Mouse (Mus musculus): ENCODE measurements at regions not wholly inside any gene's neighbourhood (a gene's known extent, or its start where the extent isn't known, plus 50 kb on each side); places are given as distances from the start of the nearest gene placed in this dataset.

DNA sequence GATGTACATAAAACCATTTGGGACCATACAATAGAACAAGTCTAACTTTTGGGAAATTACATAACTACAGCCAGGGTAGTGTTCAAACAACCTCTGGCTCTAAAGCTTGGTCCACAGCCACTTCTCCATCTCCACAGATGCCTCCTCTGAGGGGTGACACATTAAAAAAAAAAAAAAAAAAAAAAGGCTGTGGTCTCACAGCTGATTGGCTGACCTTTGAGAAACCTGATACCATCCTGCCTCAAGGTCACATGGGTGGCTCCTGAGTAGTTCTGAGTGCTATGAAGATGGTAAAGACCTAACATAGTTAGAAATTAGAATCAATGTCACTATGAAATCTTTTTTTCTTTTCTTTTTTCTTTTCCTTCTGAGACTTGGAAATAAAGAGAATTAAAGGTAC lies 102.4 kb downstream of the Tmem182 start:
- no peak for DNase-seq

DNA sequence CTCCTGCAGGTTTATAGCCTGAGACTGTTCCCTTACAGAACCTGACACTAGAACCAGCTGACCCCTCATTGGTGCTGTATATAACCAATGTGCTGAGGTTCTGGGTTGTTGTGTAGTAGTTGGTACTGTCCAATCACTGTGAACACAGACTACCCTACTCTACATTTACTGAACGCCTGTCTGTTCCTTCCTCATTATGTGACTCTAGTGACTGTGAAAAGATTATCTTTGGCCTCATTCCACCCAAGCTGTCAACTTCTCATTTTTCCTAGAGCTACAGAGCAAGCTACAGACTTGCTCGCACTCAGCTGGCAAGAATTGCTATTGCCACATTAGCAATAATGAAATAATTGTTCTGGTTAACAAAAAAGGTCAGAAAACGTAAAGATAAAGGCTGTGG lies 108.2 kb downstream of the Tmem182 start:
- DNase-seq = no peak

DNA sequence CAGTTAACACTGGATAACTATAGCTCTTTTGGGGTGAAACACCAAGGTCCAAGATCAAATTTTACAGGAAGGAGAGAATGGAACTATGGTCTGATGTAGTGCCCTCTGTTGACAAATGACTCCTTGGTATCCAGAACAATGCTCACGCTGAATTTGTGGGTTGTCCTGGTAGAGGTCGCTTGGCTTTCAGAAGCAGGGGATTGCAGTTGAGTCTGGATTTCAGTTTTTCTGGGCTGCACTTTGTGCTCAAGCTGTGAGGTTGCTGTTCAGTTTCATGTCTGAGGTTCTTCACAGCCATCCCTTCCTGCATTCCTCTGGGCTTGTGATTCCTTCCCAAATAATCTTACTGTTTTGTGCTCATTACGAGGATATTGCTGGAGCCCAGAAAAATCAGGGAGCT lies 118.9 kb downstream of the Tmem182 start:
- DNase-seq = no peak

DNA sequence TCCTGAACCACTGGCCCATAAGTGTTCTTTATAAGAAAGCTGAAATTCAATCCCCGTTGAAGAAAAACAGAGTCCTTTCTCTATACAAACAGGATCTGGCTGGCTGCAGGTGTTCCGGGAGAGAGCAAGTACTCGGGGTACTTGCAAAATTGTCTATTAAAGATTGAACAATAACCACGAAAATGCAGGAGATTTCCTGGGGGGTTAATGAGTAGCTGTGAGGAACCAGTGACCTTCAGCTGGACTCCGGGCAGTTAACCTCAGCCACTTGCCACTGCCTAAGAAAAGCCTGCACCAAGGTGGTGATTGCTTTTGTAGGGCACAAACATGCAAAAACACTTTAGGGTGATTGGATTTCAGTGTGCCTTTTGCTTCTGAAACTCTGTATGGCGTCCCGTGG lies 119.4 kb downstream of the Tmem182 start:
- DNase-seq = no peak

DNA sequence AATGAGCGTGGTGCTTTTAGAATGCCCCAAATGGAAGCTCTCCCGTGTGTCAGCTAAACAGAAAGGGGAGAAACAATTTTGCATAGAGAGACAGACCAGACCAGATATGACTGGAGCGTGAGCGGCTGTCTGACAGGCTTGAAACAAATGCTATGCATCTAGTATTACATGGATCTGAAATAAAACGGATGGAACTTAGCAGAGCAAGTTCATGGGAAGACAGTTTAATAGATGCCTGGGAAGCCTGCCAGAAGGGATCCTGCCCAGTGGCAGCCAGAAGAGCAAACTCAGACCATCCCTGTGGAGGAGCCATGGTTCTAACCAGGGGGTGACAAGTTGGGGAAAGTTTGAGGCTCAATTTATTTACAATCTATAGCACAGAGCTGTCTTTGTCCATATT lies 126.0 kb downstream of the Tmem182 start:
- no peak for DNase-seq

DNA sequence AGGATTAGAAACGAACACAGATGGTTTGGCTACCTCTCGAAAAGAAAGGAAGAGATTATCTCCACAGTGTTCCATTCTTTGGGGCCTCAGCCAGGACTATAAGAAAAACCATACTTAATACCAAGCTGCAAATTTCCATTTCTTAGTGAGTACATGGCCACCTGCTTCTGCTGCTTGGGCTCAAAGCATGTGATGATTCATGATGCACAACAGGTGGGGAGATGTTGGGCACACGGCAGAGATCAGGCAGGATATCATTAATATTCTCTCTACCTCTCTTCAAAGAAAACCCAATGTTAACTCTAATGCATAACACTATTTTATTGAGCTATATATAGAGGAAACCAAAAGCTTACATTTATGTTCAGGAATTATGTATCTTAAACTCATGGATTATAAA lies 131.3 kb downstream of the Tmem182 start:
- DNase-seq = no peak

DNA sequence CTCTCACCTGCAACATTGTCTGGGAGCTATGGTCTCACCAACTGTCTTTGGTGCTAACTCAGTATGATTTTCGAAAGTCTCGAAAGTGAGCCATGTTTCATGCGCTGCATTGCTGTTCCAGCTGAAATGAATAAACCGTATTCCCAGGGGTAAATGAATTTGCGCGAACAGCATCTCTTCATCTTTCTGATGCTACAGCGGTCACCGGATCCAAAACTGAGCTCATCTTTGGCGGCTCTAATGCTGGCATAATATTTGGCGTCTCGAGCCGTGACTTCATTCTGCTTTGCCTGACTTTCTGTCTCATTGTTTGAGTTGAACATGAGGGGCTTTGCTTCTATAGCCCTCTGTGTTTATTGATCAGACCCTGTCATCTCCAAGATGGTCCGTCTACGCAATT lies 137.3 kb downstream of the Tmem182 start:
- no peak for DNase-seq

DNA sequence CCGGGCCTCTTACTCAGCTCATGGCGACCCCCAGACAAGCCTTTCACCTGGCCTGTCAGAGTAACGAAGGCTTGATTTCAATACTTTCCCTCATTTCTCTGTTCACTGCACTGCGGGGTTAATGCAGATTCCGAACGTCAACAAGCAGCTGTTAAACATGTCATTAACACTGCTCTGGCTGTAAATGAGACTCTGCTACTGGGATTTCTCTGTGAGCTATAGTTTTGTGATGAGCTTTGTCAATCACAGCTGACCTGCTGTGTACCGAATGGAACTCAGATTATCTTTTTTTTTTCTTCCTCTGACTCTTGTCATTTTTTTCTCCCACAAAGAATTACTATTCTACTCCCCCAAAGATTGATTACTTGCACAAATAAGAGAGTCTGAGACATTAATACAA lies 137.8 kb downstream of the Tmem182 start:
- DNase-seq = no peak

DNA sequence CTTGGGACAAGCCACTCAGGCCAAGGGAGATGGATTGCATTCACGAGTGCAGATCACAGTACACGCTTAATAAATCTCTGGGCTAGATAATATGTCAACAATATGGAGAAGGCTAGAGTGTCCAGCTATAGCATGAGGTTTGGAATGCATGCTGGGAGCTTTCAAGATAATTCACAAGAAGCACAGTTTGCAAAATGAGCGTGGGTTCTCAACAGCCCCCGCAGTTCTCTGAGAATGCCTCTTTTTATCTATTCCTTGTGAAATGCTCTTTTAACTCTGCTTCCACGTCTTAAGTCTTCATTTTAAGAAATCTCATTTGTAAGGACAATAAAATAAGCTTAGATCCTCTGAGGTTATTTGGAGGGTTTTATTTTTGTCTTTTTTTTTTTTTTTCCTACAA lies 145.2 kb downstream of the Tmem182 start:
- no peak for DNase-seq

DNA sequence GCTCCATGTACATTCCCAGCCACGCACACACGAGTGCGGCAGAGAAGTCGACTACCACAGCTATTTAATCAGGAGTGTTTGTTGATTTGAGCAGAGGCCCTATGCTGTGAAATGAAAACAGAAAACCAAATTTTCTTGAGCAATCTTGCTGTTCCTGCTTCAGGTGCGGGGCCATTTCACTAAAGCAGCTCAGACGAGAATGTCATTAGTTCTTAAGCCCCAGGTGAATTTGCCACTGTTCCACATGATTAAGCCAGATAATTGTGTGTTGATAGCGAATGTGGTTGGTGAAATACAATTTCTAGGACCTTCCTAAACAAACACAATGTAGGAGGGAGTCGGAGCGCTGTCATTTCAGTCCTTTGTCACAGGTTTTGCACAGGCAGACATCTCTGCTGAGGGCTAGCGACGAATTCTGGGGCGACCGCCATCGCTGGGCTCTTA lies 149.3 kb downstream of the Tmem182 start:
- no peak for DNase-seq

DNA sequence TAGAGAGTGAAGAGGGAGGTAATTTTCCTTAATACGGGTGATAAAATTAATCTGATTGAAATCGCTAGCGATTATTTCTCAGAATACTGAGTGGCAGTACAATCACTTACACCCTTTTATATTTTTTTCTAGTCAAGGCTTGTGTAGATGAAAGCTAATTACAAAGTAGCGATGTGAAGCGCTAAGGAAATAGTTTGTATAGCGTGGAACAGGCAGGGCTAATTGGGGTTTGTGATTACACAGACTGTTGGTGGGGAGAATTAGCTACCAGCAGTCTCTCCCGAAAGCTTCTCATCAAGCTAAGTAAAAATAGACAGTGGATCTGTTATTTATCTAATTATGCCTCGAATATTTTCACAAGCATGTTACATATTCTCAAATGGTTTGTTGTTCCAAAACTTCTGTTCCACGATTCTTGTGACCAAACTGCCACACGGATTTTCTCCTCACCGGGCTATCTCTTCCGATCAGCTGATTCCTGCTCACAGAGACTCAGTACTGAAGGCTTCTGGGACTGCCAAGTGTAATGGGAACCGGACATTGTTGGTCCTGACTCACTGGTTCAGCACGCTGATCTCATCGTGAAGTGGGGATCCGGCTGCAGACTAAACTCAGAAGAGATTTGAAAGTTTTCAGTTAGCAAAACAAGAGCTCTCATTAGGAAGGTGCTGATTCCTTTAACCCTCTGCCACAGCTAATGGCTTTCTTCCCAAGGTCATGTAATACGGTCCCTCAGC lies 162.5 kb downstream of the Tmem182 start:
- no peak for DNase-seq

DNA sequence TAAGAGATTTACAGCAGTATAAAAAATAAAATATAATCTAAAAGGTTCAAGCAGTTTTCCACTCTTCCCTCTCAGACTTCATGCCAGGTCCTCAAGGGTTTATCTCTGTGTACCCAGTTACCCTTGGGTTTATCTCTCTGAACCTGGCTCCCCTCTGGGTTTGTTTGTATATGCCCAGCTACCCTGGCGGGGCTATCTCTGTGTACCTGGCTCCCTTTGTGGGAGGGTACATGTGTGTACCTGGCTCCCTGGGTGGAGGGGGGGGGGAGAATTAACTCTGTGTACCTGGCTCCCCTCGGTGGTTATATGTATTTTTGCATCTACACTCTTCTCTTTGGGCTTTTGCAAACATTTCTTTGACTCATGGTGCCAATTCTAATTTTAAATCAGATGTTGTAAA lies 178.4 kb downstream of the Tmem182 start:
- no peak for DNase-seq

DNA sequence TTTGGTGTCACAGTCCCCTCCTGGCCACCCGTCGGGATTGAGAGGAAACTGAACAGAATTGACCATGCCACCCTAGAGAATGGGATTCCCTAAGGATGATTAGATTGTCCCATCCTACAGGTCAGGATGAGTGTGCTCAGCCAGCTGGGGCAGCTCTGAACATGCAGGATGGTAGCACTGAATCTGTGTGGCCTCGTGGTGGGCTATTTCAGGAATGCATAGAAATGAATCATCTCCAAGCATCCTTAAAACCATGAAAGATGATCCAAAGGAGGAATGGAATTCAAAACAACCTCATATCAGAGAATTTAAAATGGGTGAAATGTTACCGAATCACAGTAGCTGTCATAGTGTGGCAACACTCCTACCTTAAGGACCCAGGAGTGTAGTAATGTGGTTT lies 187.9 kb downstream of the Tmem182 start:
- no peak for DNase-seq

DNA sequence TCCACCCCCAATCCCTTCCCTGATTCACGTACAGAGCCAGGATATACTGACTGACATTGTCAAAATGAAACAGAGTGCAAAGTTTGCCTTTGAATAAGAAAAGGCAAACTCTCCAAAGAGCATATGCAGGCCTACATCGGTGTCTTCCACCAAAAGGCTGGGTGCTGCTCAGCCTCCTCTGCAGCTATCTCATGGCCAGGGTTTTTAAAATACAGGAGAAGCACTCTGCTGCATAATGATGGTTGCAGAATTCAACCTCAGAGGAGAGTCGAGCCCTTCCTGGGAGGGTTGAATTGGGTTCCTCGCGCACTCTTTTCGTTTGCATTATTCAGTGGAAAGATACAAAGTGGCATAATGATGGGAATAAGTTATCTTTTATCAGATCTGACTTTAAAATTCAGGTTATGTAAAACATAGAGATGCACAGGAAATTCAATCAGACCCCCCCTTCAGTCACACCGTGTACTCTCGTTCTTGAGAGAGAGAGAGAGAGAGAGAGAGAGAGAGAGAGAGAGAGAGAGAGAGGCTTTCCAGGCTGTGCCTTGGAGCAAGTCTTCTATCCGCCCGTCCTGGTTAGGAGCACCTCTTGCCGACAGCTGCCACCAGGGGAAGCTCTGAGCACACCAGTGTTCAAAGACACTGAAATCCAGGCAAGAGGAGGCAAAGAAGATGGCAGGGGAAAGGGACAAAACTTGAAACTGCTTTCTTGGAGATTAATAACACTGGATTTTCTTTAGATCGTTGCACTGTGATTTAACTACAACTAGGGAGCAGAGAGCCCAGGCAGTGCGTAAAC lies 196.0 kb downstream of the Tmem182 start:
- no peak for DNase-seq

DNA sequence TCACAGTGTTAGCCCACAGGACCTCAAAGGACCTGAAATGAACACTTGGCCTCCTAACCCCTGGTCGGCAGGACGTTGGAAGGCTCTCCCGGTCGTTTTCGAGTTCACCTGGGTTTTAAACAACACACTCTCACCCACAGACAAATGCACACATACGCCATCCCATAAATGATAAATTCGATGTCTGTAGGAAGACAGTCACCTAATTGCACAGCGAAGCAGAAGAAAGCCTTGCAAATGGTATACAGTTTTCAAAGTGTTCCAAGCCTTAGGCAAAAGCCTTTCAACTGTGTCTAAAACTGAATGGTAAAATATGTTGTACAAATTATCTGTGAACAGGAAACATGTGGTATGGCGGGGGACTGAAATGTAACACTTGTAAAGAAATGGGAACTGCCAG lies 196.6 kb downstream of the Tmem182 start:
- no peak for DNase-seq

DNA sequence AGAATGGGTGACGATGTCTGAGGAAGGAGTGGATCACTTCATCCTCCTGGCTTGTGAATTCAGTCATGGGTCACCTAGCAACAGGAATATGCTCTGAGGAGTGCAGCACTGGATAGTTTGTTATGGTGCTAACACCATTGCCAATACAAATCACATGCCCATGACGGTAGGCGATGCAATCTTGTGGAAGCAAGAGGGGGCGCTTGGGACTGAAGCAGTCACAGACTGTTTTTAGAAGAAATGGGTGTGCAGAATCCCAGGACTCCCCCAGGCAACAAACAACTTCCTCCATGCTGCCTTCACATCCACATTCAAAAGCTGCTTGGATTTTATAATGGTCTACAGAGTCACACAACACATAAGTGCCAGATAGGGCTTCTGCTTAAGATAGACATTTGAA lies 221.5 kb downstream of the Tmem182 start:
- DNase-seq = no peak

DNA sequence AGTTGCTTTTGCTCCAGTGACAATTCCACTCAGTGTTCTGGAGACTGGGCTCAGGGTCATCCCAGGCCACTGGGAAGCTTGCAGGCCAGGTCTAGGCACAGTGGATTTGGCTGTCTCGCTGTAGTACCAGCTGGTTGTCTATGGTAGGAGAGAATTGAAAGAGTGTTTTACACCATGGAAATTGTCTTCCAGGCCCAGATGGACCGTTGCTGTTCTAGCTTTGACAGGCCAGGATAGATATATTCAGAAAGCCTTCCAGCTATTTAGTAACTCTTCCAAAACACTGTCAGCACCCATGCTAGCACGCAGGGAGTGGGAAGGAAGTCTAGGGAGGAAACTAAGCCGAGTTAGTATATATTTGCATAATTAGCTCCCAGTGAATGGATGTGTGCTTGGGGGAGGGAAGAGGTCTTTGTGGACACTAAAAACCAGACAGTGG lies 222.2 kb downstream of the Tmem182 start:
- no peak for DNase-seq

DNA sequence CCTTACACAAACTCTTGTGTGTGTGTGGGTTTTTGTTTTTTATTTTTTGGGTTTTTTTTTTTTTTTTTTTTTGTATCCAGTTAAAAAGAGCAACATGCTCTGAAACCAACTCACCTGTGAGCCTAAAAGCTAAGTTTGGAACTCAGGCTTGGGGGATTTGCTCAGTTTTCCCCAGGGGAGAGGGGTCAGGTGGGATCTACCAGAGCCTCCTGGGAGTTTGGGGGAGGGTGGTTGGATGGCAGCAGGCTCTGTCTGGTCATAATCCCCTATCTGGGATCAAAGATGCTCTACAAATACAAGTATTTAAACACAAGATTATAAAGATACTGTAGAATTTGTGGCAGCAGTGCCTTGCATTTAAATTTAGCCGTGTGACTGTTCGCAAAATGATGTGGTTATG lies 222.6 kb downstream of the Tmem182 start:
- no peak for DNase-seq

DNA sequence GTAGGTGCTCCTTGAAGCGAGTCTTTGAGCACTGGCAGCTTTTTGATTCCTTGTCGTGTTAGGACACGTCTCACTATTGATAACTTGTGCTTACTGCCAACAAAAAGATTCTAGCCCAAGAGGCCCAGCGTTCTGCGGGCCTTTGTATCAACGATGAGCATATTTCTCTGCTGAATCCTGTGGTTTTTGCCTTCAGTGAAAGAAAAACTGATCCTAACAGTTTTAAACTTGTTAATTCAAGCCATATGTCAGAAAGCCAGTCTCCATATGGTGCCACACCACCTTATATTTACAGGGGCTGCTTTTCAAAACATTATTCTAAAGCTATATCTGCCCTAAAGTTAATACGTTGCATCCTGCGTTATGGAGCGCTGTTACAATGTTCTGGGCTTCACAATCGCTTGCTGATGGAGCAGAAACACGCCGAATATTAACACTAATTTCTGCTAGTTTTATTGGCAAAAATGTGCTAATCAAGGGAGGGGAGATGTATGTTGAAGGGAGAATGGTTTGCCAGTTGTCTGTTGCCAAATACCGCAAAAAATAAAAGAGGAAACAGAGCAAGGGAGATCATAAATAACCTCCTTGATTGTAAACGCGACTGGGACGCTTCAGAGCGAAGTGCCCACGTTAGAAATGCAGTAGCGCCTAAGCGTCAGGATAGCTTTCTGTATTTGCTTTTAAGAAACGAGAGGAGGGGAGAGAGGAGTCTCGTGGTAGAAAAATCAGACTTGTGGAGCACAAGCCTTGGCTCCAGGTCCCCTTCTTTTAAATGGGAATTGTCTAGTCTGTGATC lies 229.9 kb downstream of the Tmem182 start:
- no peak for DNase-seq

DNA sequence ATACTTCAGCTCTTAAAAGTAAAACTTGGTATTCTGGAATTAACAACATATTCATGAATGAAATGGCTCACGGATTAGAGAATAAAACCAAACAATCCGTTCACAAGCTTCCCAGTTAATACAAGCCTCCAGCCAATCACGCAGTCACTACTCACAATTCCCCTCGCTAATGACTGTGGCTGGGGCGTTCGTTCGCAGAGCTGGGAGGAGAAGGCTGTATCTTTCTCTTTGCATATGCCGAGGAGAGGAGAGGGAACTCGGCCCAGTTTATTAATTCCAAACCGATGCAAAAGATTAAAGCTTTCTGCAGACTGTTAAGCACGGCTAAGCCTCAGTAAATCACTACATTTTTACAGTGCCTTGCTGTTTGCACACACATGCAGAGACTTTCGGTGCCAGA lies 231.5 kb downstream of the Tmem182 start:
- no peak for DNase-seq

DNA sequence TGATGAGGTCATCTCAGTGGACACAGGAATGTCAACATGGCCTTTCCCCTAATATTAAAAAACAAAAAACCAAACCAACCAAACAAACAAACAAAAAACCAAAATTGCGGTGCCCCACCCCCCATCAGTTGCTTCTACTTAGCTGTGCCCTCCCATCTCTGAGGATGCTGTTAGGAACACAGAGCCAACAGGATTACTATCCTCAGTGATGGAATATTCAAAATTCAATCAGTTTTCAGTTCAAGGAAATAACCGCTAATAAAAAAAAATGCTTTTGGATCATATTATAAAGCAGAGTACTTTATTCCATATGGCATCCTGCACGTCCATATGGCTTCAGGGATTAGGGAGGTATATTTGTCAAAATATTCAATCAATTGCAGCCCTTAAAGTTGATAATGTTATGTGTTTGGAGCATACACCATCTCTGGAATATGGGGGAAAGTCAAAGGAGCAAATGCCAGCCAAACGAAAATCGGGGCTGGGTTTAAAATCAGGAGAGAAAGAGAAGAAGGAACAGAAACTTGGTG lies 249.1 kb downstream of the Tmem182 start:
- no peak for DNase-seq

DNA sequence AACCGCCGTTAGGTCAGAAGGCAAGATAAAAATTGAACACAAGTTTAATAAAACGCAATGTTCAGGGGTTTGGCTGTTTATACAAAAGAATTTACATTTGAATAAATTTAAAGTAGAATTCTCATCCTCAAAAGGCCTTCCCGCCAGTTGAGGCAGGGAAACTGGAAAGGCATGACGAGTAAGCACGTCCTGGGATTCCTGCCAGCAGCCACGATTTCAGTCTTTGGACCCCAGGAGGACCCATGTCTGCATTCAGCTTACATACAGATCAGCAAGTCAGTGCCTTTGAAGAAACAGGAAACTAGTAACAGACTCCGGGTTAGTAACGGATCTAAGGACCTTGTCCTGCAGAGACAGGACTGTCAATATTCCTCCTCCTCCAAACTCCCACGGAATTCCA lies 250.4 kb downstream of the Tmem182 start:
- no peak for DNase-seq

DNA sequence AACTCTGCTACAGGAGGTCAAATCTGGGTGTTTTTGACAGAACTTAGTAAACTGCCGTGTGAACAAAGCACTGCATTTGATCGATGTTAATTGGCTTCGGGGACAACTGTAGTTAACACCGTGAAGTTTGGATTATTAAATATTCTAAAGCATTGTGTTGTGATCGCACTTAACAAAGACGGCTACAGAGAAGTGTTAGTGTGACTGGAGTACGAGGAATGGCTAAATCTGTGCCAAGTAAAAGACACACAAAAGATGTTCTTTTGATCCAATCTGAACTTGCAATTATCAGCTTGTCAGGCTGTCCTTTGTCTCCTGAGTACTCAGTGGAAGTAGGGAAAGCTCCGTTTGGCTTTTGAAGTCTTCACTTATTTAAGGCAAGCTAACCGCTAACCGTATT lies 259.7 kb downstream of the Tmem182 start:
- DNase-seq = no peak

All from adrenal gland, adult 2 months (tissue).